Mouse (Mus musculus) midbrain, embryonic 16.5 days (tissue): ENCODE measurements at regions not wholly inside any gene's neighbourhood (a gene's known extent, or its start where the extent isn't known, plus 50 kb on each side); places are given as distances from the start of the nearest gene placed in this dataset.
"Not testable (repeated sequence)": the region's sequence is repeated elsewhere in the genome, so short reads cannot be mapped to it uniquely, and the experiment has no call there.

Source experiments
- ATAC-seq: fragments of 200-750 bp; cut with Nextera tagmentation; 2 replicates; pipeline ENCODE4 v1.8.0; 2017; ENCODE audit warnings: moderate TSS enrichment
- H3K27ac ChIP-seq: fragments of 300-500 bp; sonication (generic); 2 replicates; pipeline ENCODE4 v1.5.1; 2014; ENCODE audit warnings: mild to moderate bottlenecking, low read length, mixed read lengths
- H3K27me3 ChIP-seq: fragments of 300-500 bp; sonication (generic); 2 replicates; pipeline ENCODE4 v1.6.1; 2014; ENCODE audit warnings: low read depth, low read length, mixed read lengths; ENCODE audit not compliant: control insufficient read depth, insufficient read depth
- H3K36me3 ChIP-seq: fragments of 300-500 bp; sonication (generic); 2 replicates; pipeline ENCODE4 v1.6.1; 2014; ENCODE audit warnings: mild to moderate bottlenecking, low read length, moderate library complexity, mixed read lengths; ENCODE audit not compliant: control insufficient read depth, insufficient read depth
- H3K4me1 ChIP-seq: fragments of 300-500 bp; sonication (generic); 2 replicates; pipeline ENCODE4 v1.6.1; 2014; ENCODE audit warnings: mild to moderate bottlenecking, low read length, mixed read lengths; ENCODE audit not compliant: control insufficient read depth, insufficient read depth
- H3K4me2 ChIP-seq: fragments of 300-500 bp; sonication (generic); 2 replicates; pipeline ENCODE4 v1.6.1; 2014; ENCODE audit warnings: mild to moderate bottlenecking, low read length, mixed read lengths
- H3K4me3 ChIP-seq: fragments of 300-500 bp; sonication (generic); 2 replicates; pipeline ENCODE4 v1.5.1; 2014; ENCODE audit warnings: low read depth, mild to moderate bottlenecking, low read length, moderate library complexity, mixed read lengths
- H3K9ac ChIP-seq: fragments of 300-500 bp; sonication (generic); 2 replicates; pipeline ENCODE4 v1.6.1; 2014; ENCODE audit warnings: low read depth, low read length, mixed read lengths
- H3K9me3 ChIP-seq: fragments of 300-500 bp; sonication (generic); replicated peaks from 2 replicates; pipeline ENCODE4 v1.6.1; 2014; ENCODE audit warnings: mild to moderate bottlenecking, low read length, mixed read lengths; ENCODE audit not compliant: control insufficient read depth, poor library complexity, severe bottlenecking
- WGBS: fragments of 180-500 bp; shearing (Covaris S2); extraction: QIAGEN DNeasy Blood & Tissue Kit; methylation state at CpG from one replicate; pipeline ENCODE4 v1.1.7; 2014; 5-methylcytosine and 5-hydroxymethylcytosine counted together

DNA sequence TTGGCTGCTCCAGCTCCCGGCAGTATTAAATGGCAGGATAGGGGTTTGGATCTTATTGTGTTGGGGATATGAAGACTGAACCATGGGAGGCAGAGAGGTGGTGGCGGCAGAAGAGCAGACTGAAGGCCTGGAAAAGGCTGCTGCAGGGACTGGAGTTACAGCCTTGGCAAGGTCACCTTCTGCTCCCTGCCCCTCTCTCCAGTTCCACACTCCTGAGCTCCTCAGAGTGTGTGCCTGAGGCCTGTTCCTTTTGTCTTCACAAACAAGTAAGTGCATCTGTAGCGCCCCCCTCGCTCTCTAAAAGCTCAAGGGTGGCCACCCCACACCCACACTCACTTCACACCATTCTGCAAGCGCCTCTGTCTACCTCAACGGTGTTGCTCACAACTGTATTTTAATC is 113.0 kb downstream of the Fam43a start:
- no peaks in the 10 kb centered on the region for H3K27me3 ChIP-seq
- no peak overlapping the region for H3K4me3 ChIP-seq
- no peak overlapping the region for H3K27ac ChIP-seq
- no peak overlapping the region for H3K4me2 ChIP-seq
- H3K36me3 ChIP-seq = no peaks in the 10 kb centered on the region
- no peak overlapping the region for H3K9ac ChIP-seq
- H3K9me3 ChIP-seq = peaks cover 7% of the 10 kb centered on the region; the same call in 1 of the 2 replicates
- ATAC-seq = no peak
- H3K4me1 ChIP-seq = no peaks in the 10 kb centered on the region
- 77% methylated on average over 6 of the region's 6 CpGs for WGBS

DNA sequence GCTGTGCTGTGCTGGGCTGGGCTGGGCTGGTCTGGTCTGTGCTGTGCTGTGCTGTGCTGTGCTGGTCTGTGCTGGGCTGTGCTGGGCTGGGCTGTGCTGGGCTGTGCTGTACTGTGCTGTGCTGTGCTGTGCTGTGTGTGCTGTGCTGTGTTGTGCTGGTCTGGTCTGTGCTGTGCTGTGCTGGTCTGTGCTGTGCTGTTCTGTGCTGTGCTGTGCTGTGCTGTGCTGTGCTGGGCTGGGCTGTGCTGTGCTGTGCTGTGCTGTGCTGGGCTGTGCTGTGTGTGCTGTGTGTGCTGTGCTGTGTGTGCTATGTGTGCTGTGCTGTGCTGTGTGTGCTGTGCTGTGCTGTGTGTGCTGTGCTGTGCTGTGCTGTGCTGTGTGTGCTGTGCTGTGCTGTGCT is 118.1 kb downstream of the Fam43a start:
- not testable (repeated sequence) for H3K9ac ChIP-seq, ATAC-seq, H3K9me3 ChIP-seq, H3K4me2 ChIP-seq, H3K27me3 ChIP-seq, H3K36me3 ChIP-seq, H3K4me1 ChIP-seq, H3K4me3 ChIP-seq, H3K27ac ChIP-seq

- no peak for ATAC-seq
- Histone ChIP-seq H3K9ac (no peak overlapping the region), H3K4me3 (no peak overlapping the region), H3K27ac (no peak overlapping the region), H3K9me3 (no peaks in the 10 kb centered on the region), H3K36me3 (no peaks in the 10 kb centered on the region), H3K4me2 (no peak overlapping the region), H3K27me3 (no peaks in the 10 kb centered on the region), H3K4me1 (no peaks in the 10 kb centered on the region)
- WGBS = 72% methylated on average over 6 of the region's 6 CpGs
These were observed 121.3 kb downstream of the Fam43a start for GRCm38 (mm10) chr16:30720791-30721190.

DNA sequence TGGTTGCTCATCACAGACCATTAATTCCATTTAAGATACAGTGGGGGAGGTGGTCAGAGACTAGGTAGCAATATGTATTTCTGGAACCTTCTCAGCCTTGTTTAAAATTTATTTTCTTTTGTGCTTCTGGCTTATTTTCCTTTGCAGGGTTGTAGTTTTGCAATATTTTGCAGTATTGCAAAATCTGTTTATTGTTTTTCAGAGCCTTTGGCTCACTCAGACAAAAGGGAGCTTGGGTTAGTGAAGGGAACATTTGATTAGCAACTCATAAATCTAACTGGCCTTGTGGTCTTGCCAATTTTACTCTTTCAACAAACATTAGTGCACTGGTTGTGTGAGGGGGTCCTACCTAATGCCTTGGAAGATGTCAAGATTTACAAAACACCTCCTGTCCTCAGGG is 121.7 kb downstream of the Fam43a start:
- no peak overlapping the region for H3K27ac ChIP-seq
- no peak for ATAC-seq
- H3K4me1 ChIP-seq = no peaks in the 10 kb centered on the region
- no peak overlapping the region for H3K4me2 ChIP-seq
- H3K4me3 ChIP-seq = no peak overlapping the region
- H3K9me3 ChIP-seq = no peaks in the 10 kb centered on the region
- H3K9ac ChIP-seq = no peak overlapping the region
- H3K36me3 ChIP-seq = no peaks in the 10 kb centered on the region
- H3K27me3 ChIP-seq = no peaks in the 10 kb centered on the region

- WGBS = 80% methylated on average over 3 of the region's 3 CpGs
- Histone ChIP-seq H3K4me3 (no peak overlapping the region), H3K36me3 (no peaks in the 10 kb centered on the region), H3K27me3 (no peaks in the 10 kb centered on the region), H3K4me2 (no peak overlapping the region), H3K9ac (no peak overlapping the region), H3K4me1 (no peaks in the 10 kb centered on the region), H3K9me3 (0 out of 2 replicates have a peak, but pooled peaks cover 2% of the 10 kb centered on the region), H3K27ac (no peak overlapping the region)
- ATAC-seq = no peak
These were observed 122.8 kb downstream of the Fam43a start for GRCm38 (mm10) chr16:30722372-30722771.

- H3K4me2 ChIP-seq = no peak overlapping the region
- H3K27ac ChIP-seq = no peak overlapping the region
- no peak for ATAC-seq
- 89% methylated on average over 1 of the region's 1 CpGs for WGBS
- 0 out of 2 replicates have a peak, but pooled peaks cover 4% of the 10 kb centered on the region for H3K9me3 ChIP-seq
- H3K4me3 ChIP-seq = no peak overlapping the region
- no peaks in the 10 kb centered on the region for H3K27me3 ChIP-seq
- H3K36me3 ChIP-seq = no peaks in the 10 kb centered on the region
- H3K9ac ChIP-seq = no peak overlapping the region
- H3K4me1 ChIP-seq = no peaks in the 10 kb centered on the region
These were observed 125.1 kb downstream of the Fam43a start for GRCm38 (mm10) chr16:30724591-30724990.

DNA sequence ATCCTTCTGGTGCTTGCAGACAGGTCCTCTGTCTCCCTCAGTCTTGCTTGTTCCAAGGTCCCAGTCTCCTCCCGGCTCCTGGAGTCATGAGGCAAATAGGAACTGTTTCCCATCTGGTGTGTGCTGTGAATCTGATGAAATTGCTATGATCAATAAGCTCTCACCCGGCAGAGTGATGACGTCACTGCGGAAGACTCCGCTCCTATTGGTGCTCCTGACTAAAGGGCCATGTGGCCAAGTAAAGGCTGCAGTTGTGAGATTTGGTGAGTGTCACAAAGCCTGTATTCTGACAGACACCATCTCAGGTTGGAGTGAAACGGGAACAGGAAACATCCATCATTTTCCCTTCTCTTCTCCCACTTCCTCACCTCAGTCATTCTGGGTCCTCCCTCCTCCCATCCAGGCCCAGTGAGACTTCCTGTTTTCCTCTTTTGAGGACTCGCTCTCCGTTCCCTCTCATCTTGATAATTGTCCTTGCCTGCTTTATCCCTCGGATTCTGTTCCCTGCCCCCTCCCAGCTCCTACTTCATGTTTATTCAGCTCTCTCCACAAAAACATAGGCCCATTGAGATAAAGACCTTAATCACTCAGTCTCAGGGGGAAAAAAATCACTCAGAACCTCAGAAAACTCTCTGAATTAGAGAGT is 133.4 kb downstream of the Fam43a start:
- 58% methylated on average over 9 of the region's 9 CpGs for WGBS
- Histone ChIP-seq H3K27ac (no peak overlapping the region), H3K4me3 (no peak overlapping the region), H3K9ac (no peak overlapping the region), H3K27me3 (no peaks in the 10 kb centered on the region), H3K9me3 (no peaks in the 10 kb centered on the region), H3K4me1 (0 out of 2 replicates have a peak, but pooled peaks cover 6% of the 10 kb centered on the region), H3K4me2 (no peak overlapping the region), H3K36me3 (no peaks in the 10 kb centered on the region)
- no peak for ATAC-seq

GRCm38 (mm10) chr16:30733478-30733877 is 134.0 kb downstream of the Fam43a start:
- H3K27me3 ChIP-seq = no peaks in the 10 kb centered on the region
- H3K4me3 ChIP-seq = no peak overlapping the region
- no peaks in the 10 kb centered on the region for H3K36me3 ChIP-seq
- no peak overlapping the region for H3K4me2 ChIP-seq
- 0 out of 2 replicates have a peak, but pooled peaks cover 6% of the 10 kb centered on the region for H3K4me1 ChIP-seq
- 82% methylated on average over 11 of the region's 11 CpGs for WGBS
- H3K9ac ChIP-seq = no peak overlapping the region
- ATAC-seq = no peak
- no peaks in the 10 kb centered on the region for H3K9me3 ChIP-seq
- no peak overlapping the region for H3K27ac ChIP-seq

DNA sequence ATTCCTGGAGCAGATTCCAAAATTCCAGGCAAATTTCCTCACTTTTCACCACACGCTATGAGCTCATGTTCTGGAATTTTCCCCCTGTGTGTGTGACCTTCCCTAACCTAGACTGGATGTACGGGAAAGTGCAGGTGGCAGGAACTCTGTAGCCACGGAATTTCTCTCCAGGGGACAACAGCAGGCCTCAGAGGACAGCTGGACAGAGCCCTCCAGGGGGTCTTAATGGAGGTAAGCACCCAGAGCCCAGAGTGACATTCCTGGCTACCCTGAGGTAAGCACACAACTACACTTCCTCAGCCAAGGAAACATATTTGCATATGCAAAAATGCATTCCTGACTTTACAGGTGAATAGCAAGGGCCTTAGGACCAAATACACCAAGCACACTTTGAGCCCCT is 135.8 kb downstream of the Fam43a start:
- Histone ChIP-seq H3K9ac (no peak overlapping the region), H3K27ac (no peak overlapping the region), H3K4me3 (no peak overlapping the region), H3K4me2 (no peak overlapping the region), H3K36me3 (no peaks in the 10 kb centered on the region), H3K27me3 (no peaks in the 10 kb centered on the region), H3K4me1 (0 out of 2 replicates have a peak, but pooled peaks cover 6% of the 10 kb centered on the region), H3K9me3 (no peaks in the 10 kb centered on the region)
- ATAC-seq = no peak
- 61% methylated on average over 3 of the region's 3 CpGs for WGBS
